Mouse (Mus musculus): ENCODE results near the gene Il13.

GRCm38 (mm10) chr11:53680141-53680540, 45.6 kb upstream of the Il13 start:
- TF ChIP-seq CTCF (IDR thresholded peaks at IDR 0.05; ENCODE audit: low read depth, low read length) (no peak), GATA2 (IDR thresholded peaks at IDR 0.05; ENCODE audit: borderline replicate concordance, low read depth, low read length) (no peak), GATA1 (IDR thresholded peaks at IDR 0.05; ENCODE audit: borderline replicate concordance, low read length) (no peak), POLR2AphosphoS5 (IDR thresholded peaks at IDR 0.05; ENCODE audit: insufficient replicate concordance, low read depth, low read length) (no peak)
